Mouse (Mus musculus) embryonic facial prominence, embryonic 15.5 days (tissue): ENCODE measurements at regions not wholly inside any gene's neighbourhood (a gene's known extent, or its start where the extent isn't known, plus 50 kb on each side); places are given as distances from the start of the nearest gene placed in this dataset.

Source experiments
- ATAC-seq: fragments of 200-750 bp; cut with Nextera tagmentation; 2 replicates; pipeline ENCODE4 v1.8.0; 2017; ENCODE audit warnings: low read depth, moderate TSS enrichment; ENCODE audit not compliant: insufficient number of reproducible peaks, low FRiP score, low TSS enrichment
- H3K27ac ChIP-seq: fragments of 300-500 bp; sonication (generic); replicated peaks from 2 replicates; pipeline ENCODE4 v1.5.1; 2015; ENCODE audit warnings: mild to moderate bottlenecking, inconsistent platforms
- H3K27me3 ChIP-seq: fragments of 300-500 bp; sonication (generic); 2 replicates; pipeline ENCODE4 v1.6.1; 2015; ENCODE audit warnings: inconsistent platforms
- H3K36me3 ChIP-seq: fragments of 300-500 bp; sonication (generic); 2 replicates; pipeline ENCODE4 v1.6.1; 2015; ENCODE audit warnings: mild to moderate bottlenecking, inconsistent platforms
- H3K4me1 ChIP-seq: fragments of 300-500 bp; sonication (generic); 2 replicates; pipeline ENCODE4 v1.6.1; 2015; ENCODE audit warnings: inconsistent platforms
- H3K4me2 ChIP-seq: fragments of 300-500 bp; sonication (generic); replicated peaks from 2 replicates; pipeline ENCODE4 v1.6.1; 2015; ENCODE audit warnings: mild to moderate bottlenecking, inconsistent platforms
- H3K4me3 ChIP-seq: fragments of 300-500 bp; sonication (generic); replicated peaks from 2 replicates; pipeline ENCODE4 v1.5.1; 2015; ENCODE audit warnings: mild to moderate bottlenecking, inconsistent platforms
- H3K9ac ChIP-seq: fragments of 300-500 bp; sonication (generic); 2 replicates; pipeline ENCODE4 v1.6.1; 2015; ENCODE audit warnings: inconsistent platforms
- H3K9me3 ChIP-seq: fragments of 300-500 bp; sonication (generic); replicated peaks from 2 replicates; pipeline ENCODE4 v1.6.1; 2016; ENCODE audit warnings: inconsistent platforms
- WGBS: fragments of 180-500 bp; shearing (Covaris S2); methylation state at CpG from one replicate; pipeline ENCODE4 v1.1.7; 2015; 5-methylcytosine and 5-hydroxymethylcytosine counted together

DNA sequence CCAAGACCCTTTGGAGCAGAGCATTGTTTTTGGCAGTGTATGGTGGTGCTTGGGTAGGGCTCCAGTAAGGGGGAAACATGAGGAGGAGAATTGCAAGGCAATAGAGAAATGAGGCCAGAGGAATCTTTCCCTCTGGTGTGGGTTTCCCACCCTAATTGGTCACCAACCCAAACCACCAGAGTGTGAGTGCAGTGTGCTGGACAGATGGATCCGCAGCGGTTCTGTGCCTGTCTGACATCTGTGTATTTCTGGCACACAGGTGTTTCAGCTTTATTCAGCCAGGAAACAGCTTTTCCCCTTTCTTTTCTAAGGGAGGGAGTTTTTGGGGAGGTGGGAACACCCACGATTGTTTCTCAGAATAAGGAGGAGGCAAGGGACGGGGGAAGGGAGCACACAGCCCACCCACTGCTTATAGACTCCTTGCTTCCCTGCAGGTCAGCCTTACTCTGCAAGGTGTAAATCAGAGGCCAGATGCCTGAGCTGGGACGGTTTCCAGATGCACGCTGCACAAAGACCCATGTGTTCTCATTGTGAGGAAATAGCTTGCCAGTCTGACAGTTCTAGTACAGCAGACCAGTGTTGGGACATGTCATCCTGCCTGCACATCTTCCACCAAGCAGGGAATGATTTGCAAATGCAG, 175.2 kb upstream of the Gypa start:
- Histone ChIP-seq H3K4me2 (no peak overlapping the region), H3K9ac (no peak overlapping the region), H3K4me3 (no peak overlapping the region), H3K27me3 (no peaks in the 10 kb centered on the region; the same call in 1 of the 2 replicates), H3K9me3 (no peaks in the 10 kb centered on the region), H3K27ac (no peak overlapping the region), H3K4me1 (peaks cover 20% of the 10 kb centered on the region), H3K36me3 (no peaks in the 10 kb centered on the region)
- 26% methylated on average over 6 of the region's 6 CpGs for WGBS
- ATAC-seq: peak; percentile 31; the same call in 1 of the 2 replicates

GRCm38 (mm10) chr8:80315371-80315770, 178.2 kb upstream of the Gypa start:
- H3K4me1 ChIP-seq: peaks cover 20% of the 10 kb centered on the region
- H3K27ac ChIP-seq: peak overlapping the region; percentile 35; the same call in 1 of the 2 replicates
- no peaks in the 10 kb centered on the region; the same call in 1 of the 2 replicates for H3K27me3 ChIP-seq
- peak overlapping the region; percentile 54 for H3K4me2 ChIP-seq
- peak; percentile 49; the same call in 1 of the 2 replicates for ATAC-seq
- 3% methylated on average over 13 of the region's 13 CpGs for WGBS
- no peak overlapping the region for H3K9ac ChIP-seq
- peak overlapping the region; percentile 27 for H3K4me3 ChIP-seq
- H3K36me3 ChIP-seq: no peaks in the 10 kb centered on the region
- H3K9me3 ChIP-seq: no peaks in the 10 kb centered on the region

GRCm38 (mm10) chr8:80314826-80315225, 178.8 kb upstream of the Gypa start:
- H3K9ac ChIP-seq: no peak overlapping the region
- H3K27ac ChIP-seq: 0 out of 2 replicates have a peak overlapping the region, but pooled peaks have one; percentile 44
- H3K4me1 ChIP-seq: peaks cover 20% of the 10 kb centered on the region
- 2% methylated on average over 7 of the region's 7 CpGs for WGBS
- H3K4me3 ChIP-seq: peak overlapping the region; percentile 27
- peak overlapping the region; percentile 54 for H3K4me2 ChIP-seq
- no peaks in the 10 kb centered on the region for H3K36me3 ChIP-seq
- ATAC-seq: peak; percentile 72; the same call in 1 of the 2 replicates
- H3K9me3 ChIP-seq: no peaks in the 10 kb centered on the region
- H3K27me3 ChIP-seq: no peaks in the 10 kb centered on the region; the same call in 1 of the 2 replicates

GRCm38 (mm10) chr8:80313883-80314635, 179.5 kb upstream of the Gypa start:
- Histone ChIP-seq H3K9me3 (no peaks in the 10 kb centered on the region), H3K27me3 (no peaks in the 10 kb centered on the region; the same call in 1 of the 2 replicates), H3K9ac (no peak overlapping the region), H3K27ac (no peak overlapping the region), H3K36me3 (no peaks in the 10 kb centered on the region), H3K4me3 (no peak overlapping the region), H3K4me2 (no peak overlapping the region), H3K4me1 (peaks cover 20% of the 10 kb centered on the region)
- ATAC-seq: no peak
- 45% methylated on average over 12 of the region's 12 CpGs for WGBS

DNA sequence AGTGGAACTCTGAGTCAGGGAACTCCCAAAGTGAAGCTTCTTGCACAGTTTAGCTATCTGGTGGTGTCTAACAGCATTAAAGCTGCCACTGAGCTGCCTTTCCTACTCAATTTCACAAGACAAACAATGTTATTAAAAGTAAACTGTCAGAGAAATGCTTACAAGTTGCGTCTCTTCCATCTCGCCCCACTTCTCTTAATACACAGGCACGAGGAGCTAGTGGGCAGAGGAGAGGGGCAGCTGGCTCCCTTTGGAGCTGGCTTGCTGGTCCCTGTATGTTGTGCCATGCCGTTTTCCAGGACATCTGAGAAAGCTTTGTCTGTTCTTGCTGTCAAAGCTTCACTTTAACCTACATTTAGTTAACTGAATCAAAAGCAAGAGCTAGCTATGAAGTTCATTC, 185.8 kb upstream of the Gypa start:
- Histone ChIP-seq H3K27me3 (no peaks in the 10 kb centered on the region), H3K9me3 (no peaks in the 10 kb centered on the region), H3K36me3 (no peaks in the 10 kb centered on the region), H3K27ac (no peak overlapping the region), H3K4me3 (no peak overlapping the region), H3K4me1 (no peaks in the 10 kb centered on the region), H3K4me2 (no peak overlapping the region), H3K9ac (no peak overlapping the region)
- WGBS: 64% methylated on average over 4 of the region's 4 CpGs
- ATAC-seq: no peak

- H3K27ac ChIP-seq: no peak overlapping the region
- H3K9me3 ChIP-seq: no peaks in the 10 kb centered on the region
- 60% methylated on average over 5 of the region's 5 CpGs for WGBS
- no peak overlapping the region for H3K4me3 ChIP-seq
- no peak overlapping the region for H3K4me2 ChIP-seq
- no peak for ATAC-seq
- no peaks in the 10 kb centered on the region for H3K36me3 ChIP-seq
- H3K27me3 ChIP-seq: no peaks in the 10 kb centered on the region
- no peaks in the 10 kb centered on the region for H3K4me1 ChIP-seq
- no peak overlapping the region for H3K9ac ChIP-seq
Observed at GRCm38 (mm10) chr8:80298596-80298995, 195.0 kb upstream of the Gypa start.

- Histone ChIP-seq H3K4me1 (peaks cover 3% of the 10 kb centered on the region; the same call in 1 of the 2 replicates), H3K36me3 (no peaks in the 10 kb centered on the region), H3K9ac (no peak overlapping the region), H3K27me3 (no peaks in the 10 kb centered on the region), H3K4me3 (no peak overlapping the region), H3K4me2 (no peak overlapping the region), H3K9me3 (no peaks in the 10 kb centered on the region), H3K27ac (no peak overlapping the region)
- no peak for ATAC-seq
- WGBS: 80% methylated on average over 1 of the region's 1 CpGs
Observed at GRCm38 (mm10) chr8:80290311-80290710, 203.3 kb upstream of the Gypa start.

DNA sequence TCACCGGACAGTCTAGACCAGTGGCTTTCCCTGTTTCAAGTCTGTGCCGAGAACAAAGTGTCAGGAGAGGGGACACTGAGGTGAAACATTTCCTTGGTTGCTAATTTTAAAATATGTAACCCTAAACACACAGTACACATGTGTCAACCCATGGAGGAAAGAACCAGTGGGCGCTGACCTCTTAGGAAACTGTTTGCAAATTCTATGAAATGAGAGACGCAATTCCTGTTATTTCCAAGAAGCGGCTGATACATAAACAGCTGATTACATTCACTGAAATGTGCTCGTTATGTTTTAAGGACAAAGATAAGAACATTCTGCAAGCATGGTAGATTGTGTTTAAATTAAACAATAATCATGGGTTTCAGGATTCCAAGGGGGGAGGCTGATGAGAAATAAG, 204.3 kb upstream of the Gypa start:
- Histone ChIP-seq H3K4me3 (no peak overlapping the region), H3K9ac (no peak overlapping the region), H3K4me2 (no peak overlapping the region), H3K27me3 (no peaks in the 10 kb centered on the region), H3K27ac (no peak overlapping the region), H3K36me3 (no peaks in the 10 kb centered on the region), H3K9me3 (no peaks in the 10 kb centered on the region), H3K4me1 (peaks cover 3% of the 10 kb centered on the region; the same call in 1 of the 2 replicates)
- 70% methylated on average over 6 of the region's 6 CpGs for WGBS
- ATAC-seq: no peak

GRCm38 (mm10) chr8:80268910-80269460, 211.2 kb upstream of the Hhip start:
- Histone ChIP-seq H3K36me3 (no peaks in the 10 kb centered on the region), H3K4me1 (no peaks in the 10 kb centered on the region), H3K4me3 (no peak overlapping the region), H3K9me3 (no peaks in the 10 kb centered on the region), H3K27me3 (no peaks in the 10 kb centered on the region), H3K9ac (no peak overlapping the region), H3K27ac (no peak overlapping the region), H3K4me2 (no peak overlapping the region)
- ATAC-seq: no peak
- WGBS: 69% methylated on average over 7 of the region's 7 CpGs

- H3K4me3 ChIP-seq: no peak overlapping the region
- no peak overlapping the region for H3K9ac ChIP-seq
- H3K36me3 ChIP-seq: no peaks in the 10 kb centered on the region
- H3K27ac ChIP-seq: no peak overlapping the region
- 75% methylated on average over 2 of the region's 2 CpGs for WGBS
- no peak overlapping the region for H3K4me2 ChIP-seq
- H3K27me3 ChIP-seq: no peaks in the 10 kb centered on the region
- no peaks in the 10 kb centered on the region for H3K4me1 ChIP-seq
- no peaks in the 10 kb centered on the region for H3K9me3 ChIP-seq
- no peak for ATAC-seq
Observed at GRCm38 (mm10) chr8:80264915-80265314, 207.1 kb upstream of the Hhip start.

DNA sequence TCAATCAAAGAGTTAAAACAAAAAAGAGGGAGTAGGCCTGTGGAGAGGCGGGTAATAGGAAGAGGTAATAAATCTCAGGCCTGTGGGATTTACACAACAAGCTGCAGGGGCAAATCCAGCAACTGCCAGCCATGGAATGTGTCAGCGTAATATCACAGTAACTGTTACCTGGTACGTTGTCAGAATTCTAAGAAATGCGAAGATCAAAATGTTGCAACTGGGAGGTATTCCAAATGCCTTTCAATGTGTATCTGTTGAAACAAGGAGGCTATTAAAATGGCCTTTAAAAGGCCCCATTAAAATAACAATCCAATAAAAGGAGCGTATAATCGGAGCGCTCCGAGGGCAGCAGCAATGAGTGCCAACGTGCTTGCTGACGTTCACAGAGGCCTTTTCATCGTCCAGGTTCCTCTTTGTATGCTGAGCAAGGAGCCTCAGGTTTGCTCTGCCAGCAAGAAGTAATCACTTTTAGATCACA, 205.7 kb upstream of the Hhip start:
- no peak overlapping the region for H3K4me3 ChIP-seq
- H3K27ac ChIP-seq: no peak overlapping the region
- no peaks in the 10 kb centered on the region for H3K27me3 ChIP-seq
- no peak overlapping the region for H3K4me2 ChIP-seq
- no peaks in the 10 kb centered on the region for H3K36me3 ChIP-seq
- H3K9ac ChIP-seq: no peak overlapping the region
- 59% methylated on average over 11 of the region's 11 CpGs for WGBS
- no peaks in the 10 kb centered on the region for H3K9me3 ChIP-seq
- ATAC-seq: no peak
- no peaks in the 10 kb centered on the region for H3K4me1 ChIP-seq
